Mouse (Mus musculus) embryonic fibroblast, embryonic 13.5 days (primary cell): ENCODE measurements at regions not wholly inside any gene's neighbourhood (a gene's known extent, or its start where the extent isn't known, plus 50 kb on each side); places are given as distances from the start of the nearest gene placed in this dataset.

ENCODE experiments used
- CTCF ChIP-seq: IDR thresholded peaks from 2 replicates; pipeline ENCODE4 v1.5.1; 2011; ENCODE audit warnings: mild to moderate bottlenecking, control low read depth, low read length, moderate library complexity, borderline replicate concordance; ENCODE audit not compliant: insufficient read depth
- POLR2A ChIP-seq: IDR thresholded peaks from 2 replicates; pipeline ENCODE4 v1.6.1; 2011; ENCODE audit warnings: low read depth, mild to moderate bottlenecking, control low read depth, low read length, moderate library complexity

- TF ChIP-seq POLR2A (no peak), CTCF (no peak)
Observed at GRCm38 (mm10) chr5:64601832-64602231, 201.4 kb upstream of the Klf3 start.
